Comparison of ENCODE assay signal across 12 mouse cellular contexts in genomic region chrX:81472500-81472899, GRCm38 (mm10). TPM values are rescaled to one million over a fixed set of nuclear protein-coding genes. Genes with fewer than 3 reads are reported as not detected.
DNase-seq lines count a peak whose midpoint lies in the region; ATAC-seq lines count a peak whose summit lies in the region.
"Had no signal": no experiment of that assay in that cellular context is flagged by ENCODE, and none has a peak within 500 bp of the region (broad histone marks: within the 10 kb centered on the region; RNA-seq: fewer than 3 reads in every experiment).

No protein-coding gene starts in this region.

- no peak overlapping the region for H3K4me2 ChIP-seq in hindbrain, embryonic 14.5 days (replicated peaks)
- H3K4me2 ChIP-seq: embryonic facial prominence, embryonic 12.5 days had no signal

- no peak overlapping the region for H3K27ac ChIP-seq in hindbrain, embryonic 14.5 days
- H3K27ac ChIP-seq in hindbrain, embryonic 10.5 days, result no peak overlapping the region
- H3K27ac ChIP-seq: embryonic facial prominence, embryonic 12.5 days had no signal

- H3K4me3 ChIP-seq in hindbrain, embryonic 14.5 days (replicated peaks; ENCODE audit: low read length), result no peak overlapping the region
- H3K4me3 ChIP-seq in hindbrain, embryonic 10.5 days, result no peak overlapping the region
- H3K4me3 ChIP-seq: embryonic facial prominence, embryonic 12.5 days; myocyte had no signal

- no peak overlapping the region for H3K9ac ChIP-seq in hindbrain, embryonic 14.5 days
- H3K9ac ChIP-seq: embryonic facial prominence, embryonic 12.5 days had no signal

- DNase-seq in hindbrain, embryonic 14.5 days (ENCODE audit: low spot score), result peak; percentile 70
- DNase-seq in hindbrain, embryonic 10.5 days (ENCODE audit: low spot score), result no peak
- peak; percentile 1 for DNase-seq in lung, postnatal 36 days
- DNase-seq in lung, postnatal 14 days, result no peak
- DNase-seq in ZHBTc4 (ENCODE audit: low read depth, low spot score), result peak; percentile 43
- DNase-seq in retina, postnatal 1 day, result peak; percentile 2
- DNase-seq: gastrocnemius, postnatal 14 days had no signal

- H3K4me1 ChIP-seq in hindbrain, embryonic 14.5 days (replicated peaks; ENCODE audit: control insufficient read depth, insufficient read depth, low read length), result no peaks in the 10 kb centered on the region
- no peaks in the 10 kb centered on the region for H3K4me1 ChIP-seq in hindbrain, embryonic 10.5 days (replicated peaks)
- H3K4me1 ChIP-seq: embryonic facial prominence, embryonic 12.5 days had no signal

- no peaks in the 10 kb centered on the region for H3K27me3 ChIP-seq in hindbrain, embryonic 14.5 days (ENCODE audit: control insufficient read depth, insufficient read depth, low read length)
- H3K27me3 ChIP-seq in hindbrain, embryonic 10.5 days (ENCODE audit: insufficient read depth, poor library complexity, severe bottlenecking), result no peaks in the 10 kb centered on the region
- H3K27me3 ChIP-seq: embryonic facial prominence, embryonic 12.5 days had no signal

- H3K36me3 ChIP-seq in hindbrain, embryonic 14.5 days (replicated peaks; ENCODE audit: control insufficient read depth, insufficient read depth), result no peaks in the 10 kb centered on the region
- no peaks in the 10 kb centered on the region for H3K36me3 ChIP-seq in hindbrain, embryonic 10.5 days
- H3K36me3 ChIP-seq: embryonic facial prominence, embryonic 12.5 days had no signal

- no peaks in the 10 kb centered on the region for H3K9me3 ChIP-seq in hindbrain, embryonic 14.5 days (ENCODE audit: control insufficient read depth, low read length)
- H3K9me3 ChIP-seq in hindbrain, embryonic 10.5 days, result no peaks in the 10 kb centered on the region
- H3K9me3 ChIP-seq: embryonic facial prominence, embryonic 12.5 days had no signal

- no peak for ATAC-seq in hindbrain, embryonic 14.5 days (ENCODE audit: low FRiP score)
- no peak for ATAC-seq in CD4-positive, CD25-positive, alpha-beta regulatory T cell, adult 4 months
- ATAC-seq: inflammation-experienced regulatory T-cells, adult 6 months had no signal

RNA-seq across cellular contexts. Expression of gene 4930595M18Rik, which starts 14.6 kb away (rescaled TPM):
- not detected in 2 replicates for polyA plus RNA-seq in hindbrain, embryonic 14.5 days (2014; fragmentation: Nextera tagmentation; extraction: Ambion mirVana)
- not detected in 2 replicates for polyA plus RNA-seq in hindbrain, embryonic 10.5 days (2016; fragmentation: Nextera tagmentation; extraction: Ambion mirVana)
- polyA plus RNA-seq in CD4-positive, CD25-positive, alpha-beta regulatory T cell, adult 4 months (2017; shearing (Covaris generic)), result not detected
- polyA plus RNA-seq: embryonic facial prominence, embryonic 12.5 days; inflammation-experienced regulatory T-cells, adult 6 months; liver, adult 2 months; myocyte had no signal

Comparison
In these comparisons a context has a peak if more than half of its experiments do, and no peak if none do; other contexts are left out.
1. DNase-seq: peak in hindbrain, embryonic 14.5 days (single experiment), lung, postnatal 36 days (single experiment), ZHBTc4 (single experiment) and retina, postnatal 1 day (single experiment); none in hindbrain, embryonic 10.5 days (single experiment) and lung, postnatal 14 days (single experiment).